ENCODE assay signal across 12 mouse cellular contexts in genomic region chr1:130733671-130734070, GRCm38 (mm10). TPM values are rescaled to one million over a fixed set of nuclear protein-coding genes. Genes with fewer than 3 reads are reported as not detected.
A peak's percentile ranks its signal among the peaks of the same experiment; 100 is the strongest.
DNase-seq lines count a peak whose midpoint lies in the region; ATAC-seq and TF ChIP-seq lines count a peak whose summit lies in the region.
"Had no signal": no experiment of that assay in that cellular context is flagged by ENCODE, and none has a peak within 500 bp of the region (broad histone marks: within the 10 kb centered on the region; RNA-seq: fewer than 3 reads in every experiment).

No protein-coding gene starts in this region.

- H3K9me3 ChIP-seq in lung, embryonic 14.5 days (ENCODE audit: low read depth, low read length) = no peaks in the 10 kb centered on the region
- H3K9me3 ChIP-seq in forebrain, embryonic 10.5 days = no peaks in the 10 kb centered on the region
- H3K9me3 ChIP-seq: heart, embryonic 13.5 days had no signal

- DNase-seq in 3134 (ENCODE audit: extremely low read depth, insufficient read length, low spot score) = peak; percentile 53
- DNase-seq in 3T3-L1 (ENCODE audit: low read depth, low spot score) = peak; percentile 26
- peak; percentile 66 for DNase-seq in kidney, postnatal 10 days
- peak; percentile 44 for DNase-seq in lung, embryonic 14.5 days
- DNase-seq in embryo, embryonic 10.5 days (ENCODE audit: low spot score) = no peak
- DNase-seq in layer of hippocampus, postnatal 14 days (ENCODE audit: low spot score in 2 of 2) = no peak
- DNase-seq in forebrain, embryonic 10.5 days (ENCODE audit: extremely low spot score, low spot score) = no peak

- H3K27me3 ChIP-seq in lung, embryonic 14.5 days (ENCODE audit: insufficient read depth, low read length) = no peaks in the 10 kb centered on the region
- H3K27me3 ChIP-seq in forebrain, embryonic 10.5 days (ENCODE audit: poor library complexity, severe bottlenecking) = no peaks in the 10 kb centered on the region

- peak overlapping the region; percentile 75 for H3K27ac ChIP-seq in lung, embryonic 14.5 days (ENCODE audit: low read depth)
- H3K27ac ChIP-seq in forebrain, embryonic 10.5 days = no peak overlapping the region
- H3K27ac ChIP-seq: heart, embryonic 13.5 days had no signal

- 0 out of 2 replicates have a peak overlapping the region, but pooled peaks have one; percentile 6 for H3K4me3 ChIP-seq in lung, embryonic 14.5 days (ENCODE audit: low read depth, low read length)
- H3K4me3 ChIP-seq in forebrain, embryonic 10.5 days = no peak overlapping the region
- H3K4me3 ChIP-seq: heart, embryonic 13.5 days had no signal

- no peak overlapping the region for H3K9ac ChIP-seq in lung, embryonic 14.5 days
- H3K9ac ChIP-seq: heart, embryonic 13.5 days had no signal

- peak overlapping the region; percentile 57 for H3K4me2 ChIP-seq in lung, embryonic 14.5 days
- H3K4me2 ChIP-seq: heart, embryonic 13.5 days had no signal

- peaks cover 18% of the 10 kb centered on the region for H3K4me1 ChIP-seq in lung, embryonic 14.5 days (ENCODE audit: insufficient read depth)
- peaks cover 20% of the 10 kb centered on the region for H3K4me1 ChIP-seq in forebrain, embryonic 10.5 days

- peak; percentile 32; the same call in 1 of the 2 replicates for ATAC-seq in lung, embryonic 14.5 days (ENCODE audit: insufficient read depth)
- no peak for ATAC-seq in erythroid progenitor cell, adult 5-6 weeks (replicated peaks; ENCODE audit: low FRiP score, poor library complexity, severe bottlenecking)
- ATAC-seq: forebrain, embryonic 16.5 days had no signal

- no peaks in the 10 kb centered on the region for H3K36me3 ChIP-seq in lung, embryonic 14.5 days (ENCODE audit: insufficient read depth)
- no peaks in the 10 kb centered on the region for H3K36me3 ChIP-seq in forebrain, embryonic 10.5 days (replicated peaks)
- H3K36me3 ChIP-seq: heart, embryonic 13.5 days had no signal

- 62% methylated on average over 4 of the region's 4 CpGs for WGBS in lung, embryonic 14.5 days
- 93% methylated on average over 4 of the region's 4 CpGs for WGBS in forebrain, embryonic 10.5 days

- TF ChIP-seq CTCF in lung, embryonic 14.5 days (IDR thresholded peaks at IDR 0.05; ENCODE audit: low read depth) = no peak

RNA-seq across cellular contexts. Expression of gene AA986860, which starts 1.9 kb away (rescaled TPM):
- polyA plus RNA-seq in lung, embryonic 14.5 days (2014; fragmentation: Nextera tagmentation; extraction: Ambion mirVana) = 7.8 TPM in 2 replicates
- total RNA-seq in layer of hippocampus, postnatal 14 days (2021) = 1 to 10 TPM; 1.2 to 1.6 TPM
- 0.42 and 0.64 TPM in 2 replicates for polyA plus RNA-seq in forebrain, embryonic 10.5 days (2016; fragmentation: Nextera tagmentation; extraction: Ambion mirVana)
- total RNA-seq in erythroid progenitor cell, adult 5-6 weeks (2015; ENCODE audit: low replicate concordance) = 8.6 and 11.3 TPM in 2 replicates
- total RNA-seq in erythroid progenitor cell, adult 5-6 weeks (2017; ENCODE audit: low replicate concordance) = 8.0 and 9.4 TPM in 2 replicates

RNA-seq across cellular contexts. Expression of gene Pfkfb2, which starts 4.6 kb away (rescaled TPM):
- 6.5 and 7.2 TPM in 2 replicates for polyA plus RNA-seq in lung, embryonic 14.5 days (2014; fragmentation: Nextera tagmentation; extraction: Ambion mirVana)
- 10 to 100 TPM; 44.0 to 55.8 TPM for total RNA-seq in layer of hippocampus, postnatal 14 days (2021)
- 4.5 and 5.7 TPM in 2 replicates for polyA plus RNA-seq in forebrain, embryonic 10.5 days (2016; fragmentation: Nextera tagmentation; extraction: Ambion mirVana)
- 23.5 and 26.7 TPM in 2 replicates for total RNA-seq in erythroid progenitor cell, adult 5-6 weeks (2015; ENCODE audit: low replicate concordance)
- total RNA-seq in erythroid progenitor cell, adult 5-6 weeks (2017; ENCODE audit: low replicate concordance) = 38.4 and 45.7 TPM in 2 replicates

RNA-seq across cellular contexts. Expression of gene Yod1, which starts 16.5 kb away (rescaled TPM):
- polyA plus RNA-seq in lung, embryonic 14.5 days (2014; fragmentation: Nextera tagmentation; extraction: Ambion mirVana) = 11.7 and 11.8 TPM in 2 replicates
- 10 to 100 TPM; 11.7 to 13.9 TPM for total RNA-seq in layer of hippocampus, postnatal 14 days (2021)
- 10.6 and 11.5 TPM in 2 replicates for polyA plus RNA-seq in forebrain, embryonic 10.5 days (2016; fragmentation: Nextera tagmentation; extraction: Ambion mirVana)
- 54.8 and 88.0 TPM in 2 replicates for total RNA-seq in erythroid progenitor cell, adult 5-6 weeks (2015; ENCODE audit: low replicate concordance)
- 53.1 and 58.8 TPM in 2 replicates for total RNA-seq in erythroid progenitor cell, adult 5-6 weeks (2017; ENCODE audit: low replicate concordance)

RNA-seq across cellular contexts. Expression of gene Gm29427, which starts 18.1 kb away (rescaled TPM):
- polyA plus RNA-seq in lung, embryonic 14.5 days (2014; fragmentation: Nextera tagmentation; extraction: Ambion mirVana) = not detected in 2 replicates
- under 1 TPM in 1 of 2 experiments, not detected in 1; 0.35 TPM for total RNA-seq in layer of hippocampus, postnatal 14 days (2021)
- polyA plus RNA-seq in forebrain, embryonic 10.5 days (2016; fragmentation: Nextera tagmentation; extraction: Ambion mirVana) = not detected in 2 replicates
- not detected in 2 replicates for total RNA-seq in erythroid progenitor cell, adult 5-6 weeks (2015; ENCODE audit: low replicate concordance)
- total RNA-seq in erythroid progenitor cell, adult 5-6 weeks (2017; ENCODE audit: low replicate concordance) = not detected in 2 replicates
- polyA plus RNA-seq: brain, embryonic 14.5 days; heart, embryonic 13.5 days; limb, embryonic 11.5 days had no signal

Comparison
In these comparisons a context has a peak if more than half of its experiments do, and no peak if none do; other contexts are left out.
1. DNase-seq: peak in 3134 (single experiment), 3T3-L1 (single experiment), kidney, postnatal 10 days (single experiment) and lung, embryonic 14.5 days (single experiment); none in embryo, embryonic 10.5 days (single experiment), layer of hippocampus, postnatal 14 days (0 of 2) and forebrain, embryonic 10.5 days (single experiment).